Comparison of ENCODE assay signal across 17 mouse cellular contexts in the genomic region with DNA sequence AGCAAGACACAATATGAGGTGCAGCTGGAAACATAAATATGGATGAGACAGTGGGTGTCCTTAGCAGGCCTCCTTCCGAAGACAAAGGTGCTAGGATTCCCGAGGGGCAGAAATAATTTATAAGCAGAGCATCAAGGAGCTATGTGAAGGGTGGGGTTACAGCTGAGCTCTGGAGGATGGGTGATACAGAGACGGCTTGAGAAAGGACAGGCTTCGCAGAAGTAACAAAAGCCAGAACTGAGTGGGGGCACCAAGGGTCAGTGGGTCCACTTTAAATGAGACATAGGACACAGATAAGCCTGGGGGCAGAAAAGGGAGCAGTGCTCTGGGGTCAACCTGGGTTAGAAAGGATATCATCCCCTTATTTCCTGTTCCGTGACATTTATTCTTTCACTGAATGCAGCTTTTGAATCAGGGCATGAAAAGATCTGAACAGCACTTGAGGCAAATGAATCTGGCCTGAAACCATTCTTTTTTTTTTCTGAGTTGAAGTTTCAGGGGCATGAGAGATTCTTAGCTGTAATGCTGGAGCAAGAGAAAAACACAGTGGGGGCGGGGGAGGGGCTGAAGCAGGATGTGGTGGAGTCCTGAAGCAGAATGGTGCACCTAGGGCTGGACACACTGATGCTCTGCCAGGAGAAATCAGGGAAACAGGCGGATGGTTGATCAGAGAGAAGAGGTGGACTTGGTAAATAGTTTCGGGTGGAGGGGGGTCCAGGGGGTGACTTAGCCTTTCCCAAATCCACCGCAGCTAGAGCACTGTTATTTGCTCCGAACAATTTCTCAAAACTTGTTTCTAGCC.
DNase-seq lines count a peak whose midpoint lies in the region; ATAC-seq and TF ChIP-seq lines count a peak whose summit lies in the region.
"Had no signal": no experiment of that assay in that cellular context is flagged by ENCODE, and none has a peak within 500 bp of the region (broad histone marks: within the 10 kb centered on the region; RNA-seq: fewer than 3 reads in every experiment).

No protein-coding gene starts in this region.

- no peaks in the 10 kb centered on the region for H3K36me3 ChIP-seq in hindbrain, embryonic 11.5 days (ENCODE audit: control insufficient read depth, insufficient read depth, low read length)
- no peaks in the 10 kb centered on the region for H3K36me3 ChIP-seq in hindbrain, postnatal 0 days (ENCODE audit: insufficient read depth, low read length)
- H3K36me3 ChIP-seq in embryonic facial prominence, embryonic 11.5 days (replicated peaks; ENCODE audit: control insufficient read depth, insufficient read depth, low read depth, low read length): no peaks in the 10 kb centered on the region
- no peaks in the 10 kb centered on the region for H3K36me3 ChIP-seq in neural tube, embryonic 12.5 days
- H3K36me3 ChIP-seq: limb, embryonic 10.5 days; liver, embryonic 13.5 days; stomach, embryonic 15.5 days had no signal

- H3K4me1 ChIP-seq in hindbrain, embryonic 11.5 days (replicated peaks; ENCODE audit: control insufficient read depth, insufficient read depth, low read length): no peaks in the 10 kb centered on the region
- H3K4me1 ChIP-seq in hindbrain, postnatal 0 days (ENCODE audit: insufficient read depth, low read length): peaks cover 4% of the 10 kb centered on the region; the same call in 1 of the 2 replicates
- H3K4me1 ChIP-seq in embryonic facial prominence, embryonic 11.5 days (ENCODE audit: control insufficient read depth, insufficient read depth, low read length): no peaks in the 10 kb centered on the region
- peaks cover 9% of the 10 kb centered on the region for H3K4me1 ChIP-seq in neural tube, embryonic 12.5 days
- H3K4me1 ChIP-seq: liver, embryonic 13.5 days; stomach, embryonic 15.5 days had no signal

- H3K4me3 ChIP-seq in hindbrain, embryonic 11.5 days (ENCODE audit: low read depth, low read length): no peak overlapping the region
- no peak overlapping the region for H3K4me3 ChIP-seq in hindbrain, postnatal 0 days (ENCODE audit: low read length)
- H3K4me3 ChIP-seq in embryonic facial prominence, embryonic 11.5 days (ENCODE audit: low read depth, low read length): no peak overlapping the region
- H3K4me3 ChIP-seq in neural tube, embryonic 12.5 days: no peak overlapping the region
- H3K4me3 ChIP-seq: limb, embryonic 10.5 days; liver, embryonic 13.5 days; stomach, embryonic 15.5 days had no signal

- intact Hi-C loops in left cerebral cortex, postnatal 14 days (cut with DNase I): no loop called here

- ATAC-seq in hindbrain, embryonic 11.5 days (ENCODE audit: low FRiP score): peak; percentile 83
- ATAC-seq in hindbrain, postnatal 0 days: no peak
- ATAC-seq in embryonic facial prominence, embryonic 11.5 days (replicated peaks; ENCODE audit: insufficient number of reproducible peaks, low FRiP score, low TSS enrichment, low read depth): 0 out of 2 replicates have a peak, but pooled peaks have one; percentile 65
- ATAC-seq in neural tube, embryonic 12.5 days (ENCODE audit: low FRiP score, low read depth): peak; percentile 56
- no peak for ATAC-seq in erythroid progenitor cell, adult 5-6 weeks (replicated peaks; ENCODE audit: low FRiP score, poor library complexity, severe bottlenecking)
- ATAC-seq: intestine, embryonic 16.5 days had no signal

- H3K9me3 ChIP-seq in hindbrain, embryonic 11.5 days (ENCODE audit: control insufficient read depth, low read length): no peaks in the 10 kb centered on the region
- no peaks in the 10 kb centered on the region for H3K9me3 ChIP-seq in hindbrain, postnatal 0 days (ENCODE audit: low read length)
- no peaks in the 10 kb centered on the region for H3K9me3 ChIP-seq in embryonic facial prominence, embryonic 11.5 days (replicated peaks; ENCODE audit: control insufficient read depth, low read length)
- H3K9me3 ChIP-seq in neural tube, embryonic 12.5 days: no peaks in the 10 kb centered on the region
- H3K9me3 ChIP-seq: limb, embryonic 10.5 days; liver, embryonic 13.5 days; stomach, embryonic 15.5 days had no signal

- peak; percentile 23 for DNase-seq in hindbrain, embryonic 11.5 days (ENCODE audit: low spot score)
- no peak for DNase-seq in hindbrain, postnatal 0 days (ENCODE audit: low spot score)
- peak; percentile 57 for DNase-seq in embryo, embryonic 10 days (ENCODE audit: low spot score)
- peak; percentile 5 for DNase-seq in embryonic facial prominence, embryonic 11.5 days (ENCODE audit: low spot score)
- DNase-seq in left cerebral cortex, postnatal 14 days (ENCODE audit: low spot score in 2 of 2): no peak
- DNase-seq: cerebellum, adult 11-12 months; gastrocnemius, postnatal 10 days; heart, postnatal 10 days; kidney, postnatal 14 days; layer of hippocampus, adult 9-11 months; liver, embryonic 13.5 days; lung, postnatal 14 days had no signal

- no peak overlapping the region for H3K9ac ChIP-seq in hindbrain, embryonic 11.5 days (ENCODE audit: low read depth, low read length)
- no peak overlapping the region for H3K9ac ChIP-seq in hindbrain, postnatal 0 days (replicated peaks; ENCODE audit: low read length)
- H3K9ac ChIP-seq in embryonic facial prominence, embryonic 11.5 days (replicated peaks; ENCODE audit: low read length): no peak overlapping the region
- no peak overlapping the region for H3K9ac ChIP-seq in neural tube, embryonic 12.5 days
- H3K9ac ChIP-seq: liver, embryonic 13.5 days; stomach, embryonic 15.5 days had no signal

- 33% methylated on average over 10 of the region's 10 CpGs for WGBS in hindbrain, embryonic 11.5 days
- WGBS in hindbrain, postnatal 0 days: 25% methylated on average over 10 of the region's 10 CpGs
- WGBS in embryonic facial prominence, embryonic 11.5 days: 23% methylated on average over 10 of the region's 10 CpGs
- 37% methylated on average over 10 of the region's 10 CpGs for WGBS in neural tube, embryonic 12.5 days

- no peak overlapping the region for H3K4me2 ChIP-seq in hindbrain, embryonic 11.5 days (replicated peaks; ENCODE audit: low read depth, low read length)
- H3K4me2 ChIP-seq in hindbrain, postnatal 0 days (ENCODE audit: low read depth, low read length): no peak overlapping the region
- H3K4me2 ChIP-seq in embryonic facial prominence, embryonic 11.5 days (ENCODE audit: low read depth, low read length): no peak overlapping the region
- H3K4me2 ChIP-seq in neural tube, embryonic 12.5 days (replicated peaks): no peak overlapping the region
- H3K4me2 ChIP-seq: liver, embryonic 13.5 days; stomach, embryonic 15.5 days had no signal

- TF ChIP-seq CTCF in hindbrain, postnatal 0 days (IDR thresholded peaks at IDR 0.05; ENCODE audit: low read depth): no peak

- no peaks in the 10 kb centered on the region for H3K27me3 ChIP-seq in hindbrain, embryonic 11.5 days (ENCODE audit: control insufficient read depth, insufficient read depth, low read length)
- no peaks in the 10 kb centered on the region for H3K27me3 ChIP-seq in hindbrain, postnatal 0 days (ENCODE audit: insufficient read depth, low read length)
- H3K27me3 ChIP-seq in embryonic facial prominence, embryonic 11.5 days (ENCODE audit: control insufficient read depth, insufficient read depth, low read length): no peaks in the 10 kb centered on the region
- H3K27me3 ChIP-seq in neural tube, embryonic 12.5 days (replicated peaks): no peaks in the 10 kb centered on the region
- H3K27me3 ChIP-seq: liver, embryonic 13.5 days; stomach, embryonic 15.5 days had no signal

- H3K27ac ChIP-seq in hindbrain, embryonic 11.5 days (ENCODE audit: low read depth, low read length): no peak overlapping the region
- H3K27ac ChIP-seq in hindbrain, postnatal 0 days: no peak overlapping the region; the same call in 1 of the 2 replicates
- no peak overlapping the region for H3K27ac ChIP-seq in embryonic facial prominence, embryonic 11.5 days (replicated peaks; ENCODE audit: low read depth, low read length)
- H3K27ac ChIP-seq in neural tube, embryonic 12.5 days: no peak overlapping the region
- H3K27ac ChIP-seq: limb, embryonic 10.5 days; liver, embryonic 13.5 days; stomach, embryonic 15.5 days had no signal

Comparison
In these comparisons a context has a peak if more than half of its experiments do, and no peak if none do; other contexts are left out.
1. ATAC-seq: peak in hindbrain, embryonic 11.5 days (single experiment), embryonic facial prominence, embryonic 11.5 days (single experiment) and neural tube, embryonic 12.5 days (single experiment); none in hindbrain, postnatal 0 days (single experiment) and erythroid progenitor cell, adult 5-6 weeks (single experiment).
2. DNase-seq: peak in hindbrain, embryonic 11.5 days (single experiment), embryo, embryonic 10 days (single experiment) and embryonic facial prominence, embryonic 11.5 days (single experiment); none in hindbrain, postnatal 0 days (single experiment) and left cerebral cortex, postnatal 14 days (0 of 2).